Mouse (Mus musculus): Measurements from ENCODE around the gene Mcoln2. TPM values are rescaled to one million over a fixed set of nuclear protein-coding genes. Genes with fewer than 3 reads are reported as not detected.
A peak's percentile ranks its signal among the peaks of the same experiment; 100 is the strongest.

The Mcoln2 gene
- polyA plus RNA-seq, 1 experiment from 2014 or later, result 0.12 TPM

GRCm38 (mm10) chr3:146122125-146122420 lies 27.6 kb upstream of the Mcoln2 start:
- WGBS, result 25% methylated on average over 3 of the region's 3 CpGs
- Histone ChIP-seq H3K36me3 (replicated peaks) (no peaks in the 10 kb centered on the region), H3K4me3 (peak overlapping the region; percentile 58), H3K27ac (replicated peaks) (peak overlapping the region; percentile 87), H3K27me3 (replicated peaks; ENCODE audit: low read depth, poor library complexity, severe bottlenecking) (peaks cover 33% of the 10 kb centered on the region), H3K9me3 (no peaks in the 10 kb centered on the region), H3K4me1 (peaks cover 36% of the 10 kb centered on the region)
- no peak for DNase-seq (ENCODE audit: low spot score)

DNA sequence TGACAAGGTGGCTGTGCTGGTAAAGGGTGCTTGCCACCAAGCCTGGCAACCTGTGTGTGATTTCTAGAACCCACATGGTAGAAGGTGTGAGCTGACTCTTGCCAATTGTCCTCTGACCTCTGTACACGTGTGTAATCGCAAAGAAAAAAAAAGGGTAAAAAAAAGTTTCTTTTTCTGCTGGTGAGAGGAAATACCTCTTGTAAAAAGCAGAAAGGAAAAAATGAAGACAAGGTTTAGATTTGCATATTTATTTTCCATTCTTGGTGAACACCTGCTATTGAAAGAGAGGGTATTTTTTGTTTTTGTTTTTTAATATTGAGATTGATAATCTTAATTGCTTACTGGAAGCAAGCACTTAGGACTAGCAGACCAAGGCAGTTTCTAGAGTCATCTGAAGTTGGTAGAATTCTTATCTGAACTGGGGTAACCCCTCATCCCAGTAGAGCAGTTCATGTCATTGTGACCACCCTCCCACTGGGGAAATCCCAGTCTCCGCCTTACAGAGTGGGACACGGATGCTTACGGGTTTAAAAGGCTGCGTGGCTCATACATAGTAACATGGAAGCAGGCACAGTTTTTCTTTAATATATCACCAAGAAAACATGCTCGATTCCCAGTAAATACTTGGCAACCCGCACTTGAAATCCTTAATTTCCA lies 26.7 kb upstream of the Mcoln2 start:
- DNase-seq (ENCODE audit: low spot score), result no peak
- no peak overlapping the region for H3K27ac ChIP-seq (replicated peaks)
- H3K4me3 ChIP-seq, result peak overlapping the region; percentile 58; the same call in 1 of the 2 replicates
- H3K9me3 ChIP-seq, result no peaks in the 10 kb centered on the region
- peaks cover 24% of the 10 kb centered on the region for H3K27me3 ChIP-seq (replicated peaks; ENCODE audit: low read depth, poor library complexity, severe bottlenecking)
- H3K4me1 ChIP-seq, result peaks cover 28% of the 10 kb centered on the region
- WGBS, result 83% methylated on average over 8 of the region's 8 CpGs
- no peaks in the 10 kb centered on the region for H3K36me3 ChIP-seq (replicated peaks)

DNA sequence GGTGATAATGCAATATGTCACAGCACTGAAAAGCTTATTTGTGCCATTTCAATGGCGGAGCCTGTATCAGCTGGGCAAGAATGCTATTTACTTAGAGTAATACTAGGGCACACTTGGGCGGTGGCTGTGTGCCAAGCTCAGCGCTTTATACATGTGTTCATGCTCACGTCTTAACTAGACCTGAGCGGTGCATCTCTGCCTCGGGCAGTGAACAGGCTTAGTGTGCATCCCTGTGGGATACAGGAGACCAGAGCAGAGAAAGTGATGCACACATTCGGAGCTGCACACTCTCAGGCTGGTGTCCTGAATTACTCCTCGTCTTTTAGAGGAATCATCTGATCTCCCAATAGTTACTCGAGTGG lies 26.2 kb upstream of the Mcoln2 start:
- Histone ChIP-seq H3K36me3 (replicated peaks) (peaks cover under 1% of the 10 kb centered on the region; the same call in 1 of the 2 replicates), H3K27ac (replicated peaks) (no peak overlapping the region), H3K4me3 (no peak overlapping the region), H3K4me1 (peaks cover 24% of the 10 kb centered on the region), H3K27me3 (replicated peaks; ENCODE audit: low read depth, poor library complexity, severe bottlenecking) (peaks cover 19% of the 10 kb centered on the region), H3K9me3 (no peaks in the 10 kb centered on the region)
- WGBS, result 85% methylated on average over 9 of the region's 9 CpGs
- no peak for DNase-seq (ENCODE audit: low spot score)

DNA sequence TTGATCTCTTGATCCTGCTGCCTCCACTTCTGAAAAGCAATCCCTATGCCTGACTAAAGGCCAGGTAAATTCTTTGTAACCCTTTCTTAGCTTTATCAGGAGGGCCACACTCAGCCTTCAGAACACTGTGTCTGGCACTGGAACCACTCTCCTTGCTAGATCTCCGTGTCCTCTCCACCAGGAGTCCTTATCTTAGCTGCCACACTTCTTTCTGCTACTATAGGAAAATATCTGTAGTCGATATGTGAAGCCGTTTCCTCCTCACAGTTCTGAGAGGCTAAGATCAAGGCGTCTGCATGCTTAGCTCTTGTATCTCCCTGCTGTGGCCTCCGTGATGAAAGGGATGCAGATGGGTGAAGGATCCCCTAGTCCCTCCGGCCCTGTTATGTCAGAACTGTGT lies 22.4 kb upstream of the Mcoln2 start:
- H3K4me1 ChIP-seq, result peaks cover 12% of the 10 kb centered on the region; the same call in 1 of the 2 replicates
- no peaks in the 10 kb centered on the region for H3K9me3 ChIP-seq
- WGBS, result 81% methylated on average over 6 of the region's 6 CpGs
- no peak overlapping the region for H3K4me3 ChIP-seq
- peaks cover 23% of the 10 kb centered on the region for H3K36me3 ChIP-seq (replicated peaks)
- no peak for DNase-seq (ENCODE audit: low spot score)
- no peak overlapping the region for H3K27ac ChIP-seq (replicated peaks)
- no peaks in the 10 kb centered on the region for H3K27me3 ChIP-seq (replicated peaks; ENCODE audit: low read depth, poor library complexity, severe bottlenecking)

GRCm38 (mm10) chr3:146134834-146135233 lies 14.8 kb upstream of the Mcoln2 start:
- H3K27ac ChIP-seq (replicated peaks), result no peak overlapping the region
- 0 out of 2 replicates have a peak, but pooled peaks cover 4% of the 10 kb centered on the region for H3K9me3 ChIP-seq
- DNase-seq (ENCODE audit: low spot score), result no peak
- no peak overlapping the region for H3K4me3 ChIP-seq
- no peaks in the 10 kb centered on the region for H3K4me1 ChIP-seq
- no peaks in the 10 kb centered on the region for H3K27me3 ChIP-seq (replicated peaks; ENCODE audit: low read depth, poor library complexity, severe bottlenecking)
- WGBS, result 80% methylated on average over 9 of the region's 9 CpGs
- peaks cover 39% of the 10 kb centered on the region for H3K36me3 ChIP-seq (replicated peaks)

- 83% methylated on average over 2 of the region's 2 CpGs for WGBS
- DNase-seq (ENCODE audit: low spot score), result no peak
- no peak overlapping the region for H3K27ac ChIP-seq (replicated peaks)
- H3K4me3 ChIP-seq, result no peak overlapping the region
- H3K27me3 ChIP-seq (replicated peaks; ENCODE audit: low read depth, poor library complexity, severe bottlenecking), result no peaks in the 10 kb centered on the region
- 0 out of 2 replicates have a peak, but pooled peaks cover 4% of the 10 kb centered on the region for H3K9me3 ChIP-seq
- H3K4me1 ChIP-seq, result no peaks in the 10 kb centered on the region
- peaks cover 39% of the 10 kb centered on the region for H3K36me3 ChIP-seq (replicated peaks)
These were observed 14.2 kb upstream of the Mcoln2 start for GRCm38 (mm10) chr3:146135417-146135816.

DNA sequence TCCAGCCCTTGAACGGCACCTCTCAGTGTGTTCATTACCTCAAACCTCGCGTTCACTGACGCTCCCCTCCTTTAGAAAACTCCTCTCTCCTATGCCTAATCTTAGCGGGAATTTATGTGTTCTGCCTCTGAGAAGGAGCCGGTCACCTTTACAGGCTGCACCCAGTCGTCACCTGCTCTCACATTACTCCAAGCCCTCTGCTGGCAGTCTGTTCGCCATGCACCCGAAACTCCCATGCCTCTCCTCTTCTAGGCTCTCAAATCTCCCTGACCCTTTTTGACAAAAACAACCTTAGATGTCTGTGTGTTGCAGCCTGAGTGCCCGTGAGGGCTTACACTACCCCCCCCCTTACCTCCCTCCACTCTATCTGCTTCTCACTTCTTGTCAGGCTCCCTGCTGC lies 13.2 kb upstream of the Mcoln2 start:
- Histone ChIP-seq H3K4me3 (no peak overlapping the region), H3K4me1 (no peaks in the 10 kb centered on the region), H3K27ac (replicated peaks) (no peak overlapping the region), H3K9me3 (0 out of 2 replicates have a peak, but pooled peaks cover 4% of the 10 kb centered on the region), H3K36me3 (replicated peaks) (peaks cover 32% of the 10 kb centered on the region), H3K27me3 (replicated peaks; ENCODE audit: low read depth, poor library complexity, severe bottlenecking) (no peaks in the 10 kb centered on the region)
- DNase-seq (ENCODE audit: low spot score), result peak; percentile 36
- WGBS, result 41% methylated on average over 10 of the region's 10 CpGs

DNA sequence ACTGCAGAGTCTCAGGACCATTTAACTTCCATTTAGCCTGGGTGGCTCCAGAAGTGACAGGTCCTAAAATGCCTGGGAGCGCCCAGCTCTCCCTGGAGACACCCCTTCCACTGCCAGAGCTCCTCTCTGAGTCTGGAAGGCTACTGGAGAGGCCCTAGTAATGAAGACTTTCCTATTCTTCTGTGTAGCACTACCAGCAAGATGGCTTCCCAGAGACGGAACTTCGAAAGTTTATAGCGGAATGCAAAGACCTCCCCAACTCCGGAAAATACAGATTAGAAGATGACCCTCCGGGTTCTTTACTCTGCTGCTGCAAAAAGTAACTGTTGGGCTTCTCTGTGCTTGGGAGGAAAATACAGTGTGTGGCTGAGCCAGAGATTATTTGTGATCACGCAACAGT lies 9.4 kb upstream of the Mcoln2 start:
- WGBS, result 92% methylated on average over 7 of the region's 7 CpGs
- no peak for DNase-seq (ENCODE audit: low spot score)
- Histone ChIP-seq H3K4me3 (no peak overlapping the region), H3K9me3 (0 out of 2 replicates have a peak, but pooled peaks cover 1% of the 10 kb centered on the region), H3K36me3 (replicated peaks) (peaks cover 15% of the 10 kb centered on the region), H3K27me3 (replicated peaks; ENCODE audit: low read depth, poor library complexity, severe bottlenecking) (0 out of 2 replicates have a peak, but pooled peaks cover 4% of the 10 kb centered on the region), H3K27ac (replicated peaks) (no peak overlapping the region), H3K4me1 (no peaks in the 10 kb centered on the region)

GRCm38 (mm10) chr3:146142523-146142922 lies 7.1 kb upstream of the Mcoln2 start:
- Histone ChIP-seq H3K9me3 (0 out of 2 replicates have a peak, but pooled peaks cover 3% of the 10 kb centered on the region), H3K27me3 (replicated peaks; ENCODE audit: low read depth, poor library complexity, severe bottlenecking) (0 out of 2 replicates have a peak, but pooled peaks cover 4% of the 10 kb centered on the region), H3K27ac (replicated peaks) (no peak overlapping the region), H3K4me1 (no peaks in the 10 kb centered on the region), H3K4me3 (no peak overlapping the region), H3K36me3 (replicated peaks) (peaks cover 8% of the 10 kb centered on the region; the same call in 1 of the 2 replicates)
- WGBS, result 90% methylated on average over 7 of the region's 7 CpGs
- no peak for DNase-seq (ENCODE audit: low spot score)

DNA sequence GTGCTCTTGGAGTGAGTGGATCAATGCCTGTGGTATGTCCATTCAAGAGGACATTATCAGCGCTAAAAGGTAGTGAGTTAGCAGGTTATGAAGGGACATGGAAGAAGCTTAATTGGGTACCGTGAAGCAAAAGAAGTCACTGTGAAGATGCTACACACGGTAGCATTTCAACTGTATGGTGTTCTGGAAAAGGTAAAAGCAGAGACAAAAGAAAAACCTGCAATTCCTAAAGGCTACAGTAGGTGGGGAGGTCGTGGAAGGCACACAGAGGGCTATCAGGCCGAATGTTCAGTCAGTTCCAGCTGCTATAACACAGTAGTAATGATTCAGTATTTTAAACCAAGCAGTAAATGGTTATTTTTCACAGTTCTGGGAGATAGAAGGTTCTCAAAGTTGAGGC lies 4.1 kb upstream of the Mcoln2 start:
- WGBS, result 54% methylated on average over 5 of the region's 5 CpGs
- H3K4me1 ChIP-seq, result peaks cover 16% of the 10 kb centered on the region
- DNase-seq (ENCODE audit: low spot score), result no peak
- H3K9me3 ChIP-seq, result 0 out of 2 replicates have a peak, but pooled peaks cover 3% of the 10 kb centered on the region
- no peak overlapping the region for H3K27ac ChIP-seq (replicated peaks)
- no peak overlapping the region for H3K4me3 ChIP-seq
- no peaks in the 10 kb centered on the region for H3K36me3 ChIP-seq (replicated peaks)
- peaks cover 31% of the 10 kb centered on the region for H3K27me3 ChIP-seq (replicated peaks; ENCODE audit: low read depth, poor library complexity, severe bottlenecking)

GRCm38 (mm10) chr3:146146131-146146530 lies 3.5 kb upstream of the Mcoln2 start:
- WGBS, result 74% methylated on average over 5 of the region's 5 CpGs
- Histone ChIP-seq H3K9me3 (0 out of 2 replicates have a peak, but pooled peaks cover 3% of the 10 kb centered on the region), H3K36me3 (replicated peaks) (no peaks in the 10 kb centered on the region), H3K4me3 (no peak overlapping the region), H3K27me3 (replicated peaks; ENCODE audit: low read depth, poor library complexity, severe bottlenecking) (peaks cover 38% of the 10 kb centered on the region), H3K27ac (replicated peaks) (no peak overlapping the region), H3K4me1 (peaks cover 19% of the 10 kb centered on the region)
- no peak for DNase-seq (ENCODE audit: low spot score)

- H3K9me3 ChIP-seq, result 0 out of 2 replicates have a peak, but pooled peaks cover 3% of the 10 kb centered on the region
- H3K27ac ChIP-seq (replicated peaks), result peak overlapping the region; percentile 45
- H3K4me3 ChIP-seq, result peak overlapping the region; percentile 59
- H3K4me1 ChIP-seq, result peaks cover 31% of the 10 kb centered on the region
- WGBS, result 2% methylated on average over 26 of the region's 26 CpGs
- peak; percentile 51 for DNase-seq (ENCODE audit: low spot score)
- no peaks in the 10 kb centered on the region for H3K36me3 ChIP-seq (replicated peaks)
- peaks cover 54% of the 10 kb centered on the region for H3K27me3 ChIP-seq (replicated peaks; ENCODE audit: low read depth, poor library complexity, severe bottlenecking)
These were observed 396 bp downstream of the Mcoln2 start for GRCm38 (mm10) chr3:146150058-146150400.

DNA sequence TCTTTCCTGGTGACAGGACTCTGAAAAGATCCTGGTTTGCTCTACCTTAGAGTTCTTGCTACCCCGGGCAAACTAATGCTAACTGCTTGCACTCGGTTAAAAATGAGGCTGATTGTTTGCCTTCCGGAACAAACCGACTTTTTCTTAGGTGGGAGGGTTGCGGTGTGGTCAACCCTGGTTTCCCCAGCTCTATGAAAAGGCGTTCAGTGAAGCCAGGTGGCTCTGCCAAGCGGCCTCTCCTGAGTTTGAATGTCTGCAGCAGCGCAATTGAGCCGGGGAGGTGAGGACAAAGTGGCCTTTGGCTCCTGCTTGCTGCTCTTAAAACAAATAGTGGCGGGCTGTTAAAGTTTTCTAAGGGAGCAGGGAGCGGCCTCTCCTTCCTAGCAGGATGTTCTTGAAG lies 927 bp downstream of the Mcoln2 start:
- 28% methylated on average over 11 of the region's 11 CpGs for WGBS
- Histone ChIP-seq H3K36me3 (replicated peaks) (no peaks in the 10 kb centered on the region), H3K27ac (replicated peaks) (no peak overlapping the region), H3K4me1 (peaks cover 31% of the 10 kb centered on the region), H3K4me3 (peak overlapping the region; percentile 59), H3K9me3 (no peaks in the 10 kb centered on the region), H3K27me3 (replicated peaks; ENCODE audit: low read depth, poor library complexity, severe bottlenecking) (peaks cover 54% of the 10 kb centered on the region)
- DNase-seq (ENCODE audit: low spot score), result peak; percentile 18

All from embryonic facial prominence, embryonic 10.5 days (tissue).